Mouse (Mus musculus): ENCODE results near the gene Cacna1d. TPM values are rescaled to one million over a fixed set of nuclear protein-coding genes. Genes with fewer than 3 reads are reported as not detected.

Gene Cacna1d
- polyA plus RNA-seq, 1 experiment from 2014 or later: 1.4 TPM

GRCm38 (mm10) chr14:30219851-30220250, 271.4 kb downstream of the Cacna1d start:
- Histone ChIP-seq H3K4me1 (ENCODE audit: control insufficient read depth, insufficient read depth, low read length) (no peaks in the 10 kb centered on the region), H3K27me3 (ENCODE audit: control insufficient read depth, insufficient read depth, low read length) (no peaks in the 10 kb centered on the region), H3K4me2 (ENCODE audit: low read depth) (no peak overlapping the region), H3K27ac (ENCODE audit: low read depth, low read length) (no peak overlapping the region), H3K9ac (ENCODE audit: low read length) (no peak overlapping the region), H3K9me3 (ENCODE audit: control insufficient read depth, low read length) (no peaks in the 10 kb centered on the region), H3K4me3 (ENCODE audit: low read depth, low read length) (no peak overlapping the region), H3K36me3 (ENCODE audit: control insufficient read depth, insufficient read depth, low read length) (no peaks in the 10 kb centered on the region)
- DNase-seq (ENCODE audit: low spot score): no peak
- WGBS: 79% methylated on average over 4 of the region's 4 CpGs
- no peak for ATAC-seq (ENCODE audit: insufficient read depth, low FRiP score, low TSS enrichment)

GRCm38 (mm10) chr14:30218114-30218513, 273.1 kb downstream of the Cacna1d start:
- no peak overlapping the region for H3K4me3 ChIP-seq (ENCODE audit: low read depth, low read length)
- H3K4me2 ChIP-seq (ENCODE audit: low read depth): no peak overlapping the region
- DNase-seq (ENCODE audit: low spot score) (no peak), ATAC-seq (ENCODE audit: insufficient read depth, low FRiP score, low TSS enrichment) (no peak)
- no peak overlapping the region for H3K9ac ChIP-seq (ENCODE audit: low read length)
- H3K4me1 ChIP-seq (ENCODE audit: control insufficient read depth, insufficient read depth, low read length): no peaks in the 10 kb centered on the region
- no peaks in the 10 kb centered on the region for H3K9me3 ChIP-seq (ENCODE audit: control insufficient read depth, low read length)
- H3K27me3 ChIP-seq (ENCODE audit: control insufficient read depth, insufficient read depth, low read length): no peaks in the 10 kb centered on the region
- no peak overlapping the region for H3K27ac ChIP-seq (ENCODE audit: low read depth, low read length)
- H3K36me3 ChIP-seq (ENCODE audit: control insufficient read depth, insufficient read depth, low read length): no peaks in the 10 kb centered on the region
- WGBS: 96% methylated on average over 3 of the region's 3 CpGs

GRCm38 (mm10) chr14:30217124-30217523, 274.1 kb downstream of the Cacna1d start:
- Histone ChIP-seq H3K27ac (ENCODE audit: low read depth, low read length) (no peak overlapping the region), H3K36me3 (ENCODE audit: control insufficient read depth, insufficient read depth, low read length) (no peaks in the 10 kb centered on the region), H3K9ac (ENCODE audit: low read length) (no peak overlapping the region), H3K27me3 (ENCODE audit: control insufficient read depth, insufficient read depth, low read length) (no peaks in the 10 kb centered on the region), H3K9me3 (ENCODE audit: control insufficient read depth, low read length) (no peaks in the 10 kb centered on the region), H3K4me1 (ENCODE audit: control insufficient read depth, insufficient read depth, low read length) (no peaks in the 10 kb centered on the region), H3K4me3 (ENCODE audit: low read depth, low read length) (no peak overlapping the region), H3K4me2 (ENCODE audit: low read depth) (no peak overlapping the region)
- DNase-seq (ENCODE audit: low spot score) (no peak), ATAC-seq (ENCODE audit: insufficient read depth, low FRiP score, low TSS enrichment) (no peak)
- 86% methylated on average over 2 of the region's 2 CpGs for WGBS

GRCm38 (mm10) chr14:30208156-30208555, 283.1 kb downstream of the Cacna1d start:
- Histone ChIP-seq H3K27ac (ENCODE audit: low read depth, low read length) (no peak overlapping the region), H3K36me3 (ENCODE audit: control insufficient read depth, insufficient read depth, low read length) (no peaks in the 10 kb centered on the region), H3K27me3 (ENCODE audit: control insufficient read depth, insufficient read depth, low read length) (no peaks in the 10 kb centered on the region), H3K4me2 (ENCODE audit: low read depth) (no peak overlapping the region), H3K9ac (ENCODE audit: low read length) (no peak overlapping the region), H3K4me3 (ENCODE audit: low read depth, low read length) (no peak overlapping the region), H3K9me3 (ENCODE audit: control insufficient read depth, low read length) (no peaks in the 10 kb centered on the region), H3K4me1 (ENCODE audit: control insufficient read depth, insufficient read depth, low read length) (no peaks in the 10 kb centered on the region)
- DNase-seq (ENCODE audit: low spot score) (no peak), ATAC-seq (ENCODE audit: insufficient read depth, low FRiP score, low TSS enrichment) (no peak)

- H3K36me3 ChIP-seq (ENCODE audit: control insufficient read depth, insufficient read depth, low read length): no peaks in the 10 kb centered on the region
- H3K27me3 ChIP-seq (ENCODE audit: control insufficient read depth, insufficient read depth, low read length): no peaks in the 10 kb centered on the region
- no peak overlapping the region for H3K27ac ChIP-seq (ENCODE audit: low read depth, low read length)
- H3K4me1 ChIP-seq (ENCODE audit: control insufficient read depth, insufficient read depth, low read length): no peaks in the 10 kb centered on the region
- H3K4me3 ChIP-seq (ENCODE audit: low read depth, low read length): no peak overlapping the region
- WGBS: 76% methylated on average over 3 of the region's 3 CpGs
- no peak for ATAC-seq (ENCODE audit: insufficient read depth, low FRiP score, low TSS enrichment)
- no peaks in the 10 kb centered on the region for H3K9me3 ChIP-seq (ENCODE audit: control insufficient read depth, low read length)
- no peak overlapping the region for H3K4me2 ChIP-seq (ENCODE audit: low read depth)
- no peak for DNase-seq (ENCODE audit: low spot score)
- no peak overlapping the region for H3K9ac ChIP-seq (ENCODE audit: low read length)
Observed at GRCm38 (mm10) chr14:30205821-30206220, 285.4 kb downstream of the Cacna1d start.

- 92% methylated on average over 1 of the region's 1 CpGs for WGBS
- ATAC-seq (ENCODE audit: insufficient read depth, low FRiP score, low TSS enrichment): no peak
- DNase-seq (ENCODE audit: low spot score): no peak
- Histone ChIP-seq H3K4me1 (ENCODE audit: control insufficient read depth, insufficient read depth, low read length) (no peaks in the 10 kb centered on the region), H3K4me2 (ENCODE audit: low read depth) (no peak overlapping the region), H3K9ac (ENCODE audit: low read length) (no peak overlapping the region), H3K27ac (ENCODE audit: low read depth, low read length) (no peak overlapping the region), H3K4me3 (ENCODE audit: low read depth, low read length) (no peak overlapping the region), H3K27me3 (ENCODE audit: control insufficient read depth, insufficient read depth, low read length) (no peaks in the 10 kb centered on the region), H3K9me3 (ENCODE audit: control insufficient read depth, low read length) (no peaks in the 10 kb centered on the region), H3K36me3 (ENCODE audit: control insufficient read depth, insufficient read depth, low read length) (no peaks in the 10 kb centered on the region)
Observed at GRCm38 (mm10) chr14:30204526-30204925, 286.7 kb downstream of the Cacna1d start.

- H3K4me2 ChIP-seq (ENCODE audit: low read depth): no peak overlapping the region
- no peaks in the 10 kb centered on the region for H3K4me1 ChIP-seq (ENCODE audit: control insufficient read depth, insufficient read depth, low read length)
- no peaks in the 10 kb centered on the region for H3K36me3 ChIP-seq (ENCODE audit: control insufficient read depth, insufficient read depth, low read length)
- no peak overlapping the region for H3K4me3 ChIP-seq (ENCODE audit: low read depth, low read length)
- H3K27me3 ChIP-seq (ENCODE audit: control insufficient read depth, insufficient read depth, low read length): no peaks in the 10 kb centered on the region
- WGBS: 92% methylated on average over 1 of the region's 1 CpGs
- ATAC-seq (ENCODE audit: insufficient read depth, low FRiP score, low TSS enrichment): no peak
- no peak for DNase-seq (ENCODE audit: low spot score)
- H3K27ac ChIP-seq (ENCODE audit: low read depth, low read length): no peak overlapping the region
- no peaks in the 10 kb centered on the region for H3K9me3 ChIP-seq (ENCODE audit: control insufficient read depth, low read length)
- H3K9ac ChIP-seq (ENCODE audit: low read length): no peak overlapping the region
Observed at GRCm38 (mm10) chr14:30200310-30200709, 290.9 kb downstream of the Cacna1d start.

GRCm38 (mm10) chr14:30198882-30199281, 292.4 kb downstream of the Cacna1d start:
- DNase-seq (ENCODE audit: low spot score) (no peak), ATAC-seq (ENCODE audit: insufficient read depth, low FRiP score, low TSS enrichment) (no peak)
- 86% methylated on average over 3 of the region's 3 CpGs for WGBS
- Histone ChIP-seq H3K4me2 (ENCODE audit: low read depth) (no peak overlapping the region), H3K36me3 (ENCODE audit: control insufficient read depth, insufficient read depth, low read length) (no peaks in the 10 kb centered on the region), H3K9me3 (ENCODE audit: control insufficient read depth, low read length) (no peaks in the 10 kb centered on the region), H3K27ac (ENCODE audit: low read depth, low read length) (no peak overlapping the region), H3K27me3 (ENCODE audit: control insufficient read depth, insufficient read depth, low read length) (no peaks in the 10 kb centered on the region), H3K4me1 (ENCODE audit: control insufficient read depth, insufficient read depth, low read length) (no peaks in the 10 kb centered on the region), H3K4me3 (ENCODE audit: low read depth, low read length) (no peak overlapping the region), H3K9ac (ENCODE audit: low read length) (no peak overlapping the region)

- no peak overlapping the region for H3K9ac ChIP-seq (ENCODE audit: low read length)
- no peaks in the 10 kb centered on the region for H3K27me3 ChIP-seq (ENCODE audit: control insufficient read depth, insufficient read depth, low read length)
- WGBS: 83% methylated on average over 4 of the region's 4 CpGs
- no peak overlapping the region for H3K4me2 ChIP-seq (ENCODE audit: low read depth)
- ATAC-seq (ENCODE audit: insufficient read depth, low FRiP score, low TSS enrichment) (no peak), DNase-seq (ENCODE audit: low spot score) (no peak)
- H3K36me3 ChIP-seq (ENCODE audit: control insufficient read depth, insufficient read depth, low read length): no peaks in the 10 kb centered on the region
- no peaks in the 10 kb centered on the region for H3K4me1 ChIP-seq (ENCODE audit: control insufficient read depth, insufficient read depth, low read length)
- no peaks in the 10 kb centered on the region for H3K9me3 ChIP-seq (ENCODE audit: control insufficient read depth, low read length)
- H3K4me3 ChIP-seq (ENCODE audit: low read depth, low read length): no peak overlapping the region
- no peak overlapping the region for H3K27ac ChIP-seq (ENCODE audit: low read depth, low read length)
Observed at GRCm38 (mm10) chr14:30198116-30198515, 293.1 kb downstream of the Cacna1d start.

All from neural tube, embryonic 11.5 days (tissue).